Mouse (Mus musculus) brain, embryonic 14.5 days (tissue): Measurements from ENCODE around the gene Dars. TPM values are rescaled to one million over a fixed set of nuclear protein-coding genes. Genes with fewer than 3 reads are reported as not detected.
A peak's percentile ranks its signal among the peaks of the same experiment; 100 is the strongest.

Experiments
- DNase-seq: peaks from one replicate; pipeline ENCODE4 v3.0.0-alpha.2; 2011; ENCODE audit warnings: low read depth
- CTCF ChIP-seq: fragments of 200-500 bp; IDR thresholded peaks from 2 replicates; pipeline ENCODE4 v1.5.1; 2012; ENCODE audit warnings: inconsistent platforms, mild to moderate bottlenecking, moderate library complexity, borderline replicate concordance; ENCODE audit not compliant: insufficient read depth, insufficient read length; ENCODE audit errors: extremely low read depth
- POLR2A ChIP-seq: fragments of 200-500 bp; IDR thresholded peaks from 2 replicates; pipeline ENCODE4 v1.6.1; 2012; ENCODE audit warnings: mild to moderate bottlenecking, inconsistent platforms, borderline replicate concordance; ENCODE audit not compliant: poor library complexity, insufficient read depth, insufficient read length, severe bottlenecking; ENCODE audit errors: extremely low read depth
- polyA plus RNA-seq: library from polyadenylated mRNA; depleted of rRNA; stranded (reverse); fragments of >200 nt; gene quantifications from 2 replicates; pipeline ENCODE4 v1.2.3, GENCODE M21; 2012

Gene Dars
- polyA plus RNA-seq, 1 experiment, result 55.3 TPM

- no peak for DNase-seq
- TF ChIP-seq POLR2A, result no peak
- TF ChIP-seq CTCF, result no peak
These were observed 6.0 kb downstream of the Dars start for GRCm38 (mm10) chr1:128411141-128411540.

GRCm38 (mm10) chr1:128406846-128407245, 10.3 kb downstream of the Dars start:
- TF ChIP-seq CTCF (no peak), POLR2A (no peak)
- peak; percentile 35 for DNase-seq

DNA sequence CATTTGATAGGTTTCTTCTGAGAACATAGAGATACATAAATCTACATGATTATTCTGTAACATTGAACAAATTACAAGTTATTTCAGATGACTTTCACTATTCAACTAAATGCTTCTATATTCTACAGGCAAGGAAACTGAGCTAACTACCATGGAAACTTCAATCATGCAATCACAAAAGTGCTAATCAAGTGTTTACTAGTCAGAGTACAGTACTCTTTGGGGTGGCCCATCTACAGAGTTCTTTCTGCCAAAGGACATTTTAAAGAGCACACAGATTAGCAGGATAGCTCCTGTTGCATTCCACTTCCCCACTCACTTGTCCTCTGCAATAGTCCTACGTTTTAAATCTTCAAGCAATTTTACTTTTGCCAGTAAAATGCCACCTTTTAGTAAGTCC, 11.5 kb downstream of the Dars start:
- peak; percentile 85 for DNase-seq
- TF ChIP-seq CTCF, result no peak
- TF ChIP-seq POLR2A, result no peak

DNA sequence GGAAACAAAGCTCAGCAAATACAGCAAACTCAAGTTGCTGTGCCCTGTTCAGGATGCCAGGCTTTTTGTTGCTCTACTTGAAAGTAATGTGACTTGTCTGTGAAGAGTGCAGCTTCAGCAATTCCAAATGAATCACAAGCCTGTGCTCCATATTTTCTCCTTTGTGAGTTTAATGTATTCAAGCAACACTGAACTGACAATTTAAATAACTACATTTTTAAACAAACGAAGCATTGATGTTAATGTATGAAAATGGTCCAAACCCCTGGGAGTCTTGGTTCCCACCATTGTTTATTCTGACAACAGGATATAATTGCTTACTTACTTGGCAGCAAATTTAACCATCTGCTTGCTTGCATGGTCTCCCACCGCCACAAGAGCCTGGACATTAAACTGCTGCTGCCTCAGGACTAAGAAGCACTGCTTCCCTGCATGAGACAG, 12.1 kb downstream of the Dars start:
- TF ChIP-seq CTCF (no peak), POLR2A (no peak)
- DNase-seq, result peak; percentile 96

- peak; percentile 60 for DNase-seq
- TF ChIP-seq CTCF (no peak), POLR2A (no peak)
These were observed 16.2 kb downstream of the Dars start for GRCm38 (mm10) chr1:128400926-128401325.

DNA sequence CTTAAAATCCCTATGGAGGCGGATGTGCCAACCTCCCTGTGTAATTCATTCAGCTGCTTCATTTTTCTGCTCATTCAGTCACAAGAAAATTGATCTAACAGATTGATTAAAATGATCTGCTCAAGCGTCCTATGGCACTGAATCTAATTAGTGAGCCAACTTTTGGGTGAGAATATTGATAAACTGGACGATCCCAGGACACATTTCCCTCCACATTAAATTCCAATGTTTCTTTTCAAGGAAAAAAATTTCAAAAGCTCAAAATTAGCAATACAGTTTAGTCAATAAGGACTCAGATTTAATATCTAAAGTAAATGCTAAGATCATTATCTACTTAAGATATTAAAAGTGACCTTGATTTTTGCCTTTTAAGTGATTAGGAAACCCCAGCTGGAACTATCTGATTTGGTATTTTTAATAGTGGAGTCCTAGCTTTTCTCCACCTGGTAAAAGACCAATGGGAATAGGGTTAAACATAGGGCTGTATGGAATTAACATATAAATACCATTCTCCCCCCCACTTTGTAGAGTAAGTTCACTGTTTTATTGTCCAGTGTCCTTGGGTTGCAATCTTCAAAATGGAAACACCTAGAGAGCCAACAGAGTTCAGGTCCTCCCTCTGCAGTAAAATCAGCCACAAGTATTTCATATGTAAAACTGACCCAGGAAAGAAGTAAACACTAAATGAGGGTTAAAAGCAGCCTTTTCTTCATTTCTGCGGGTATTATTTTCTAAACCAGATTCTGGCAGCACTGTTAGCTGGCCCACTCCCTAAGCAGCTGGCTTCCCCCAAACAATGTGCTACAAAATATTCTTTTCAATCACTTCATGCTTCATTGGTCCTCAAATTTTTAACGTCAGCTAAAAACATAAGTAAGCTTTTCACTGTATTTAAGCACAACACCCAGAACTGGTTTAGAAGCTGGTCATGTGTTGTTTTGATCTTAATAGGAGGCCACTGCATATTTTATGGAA, 16.9 kb downstream of the Dars start:
- DNase-seq, result peak; percentile 74
- TF ChIP-seq CTCF (no peak), POLR2A (no peak)

- peak; percentile 17 for DNase-seq
- TF ChIP-seq POLR2A (no peak), CTCF (no peak)
These were observed 18.3 kb downstream of the Dars start for GRCm38 (mm10) chr1:128398738-128399445.

DNA sequence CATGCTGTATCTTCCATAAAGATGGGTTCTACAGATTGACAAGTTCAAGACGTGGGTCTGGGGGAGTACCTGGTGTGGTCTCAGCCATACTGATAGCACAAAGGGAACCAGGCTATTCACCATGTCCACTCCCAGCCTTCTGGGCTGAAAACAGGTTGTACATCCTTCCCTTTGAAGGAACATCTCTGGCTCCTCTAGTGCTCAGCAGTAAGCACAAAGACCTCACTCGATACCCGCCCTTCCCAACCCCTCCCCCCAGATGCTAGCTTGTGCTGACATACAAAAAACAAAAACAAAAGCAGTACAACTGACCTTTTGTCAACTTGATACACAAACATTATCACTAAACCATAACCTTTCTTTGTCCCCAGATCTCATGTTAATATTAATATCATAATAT, 22.5 kb downstream of the Dars start:
- TF ChIP-seq POLR2A (no peak), CTCF (no peak)
- DNase-seq, result no peak

DNA sequence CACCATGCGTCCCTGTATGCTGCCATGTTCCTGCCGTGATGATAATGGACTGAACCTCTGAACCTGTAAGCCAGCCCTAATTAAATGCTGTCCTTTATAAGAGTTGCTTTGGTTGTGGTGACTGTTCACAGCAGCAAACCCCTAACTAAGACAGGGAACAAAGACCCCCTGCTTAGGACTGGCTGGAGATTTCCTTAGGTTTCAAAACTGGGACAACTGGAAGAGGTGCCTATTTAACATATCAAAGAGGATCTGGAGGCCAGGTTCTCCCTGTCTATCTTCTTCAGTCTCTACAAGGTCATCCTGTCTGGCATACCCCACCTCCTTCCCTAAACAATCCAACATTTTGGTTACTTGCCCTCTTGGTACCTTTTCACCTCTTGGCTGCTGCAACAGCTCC, 24.8 kb downstream of the Dars start:
- no peak for DNase-seq
- TF ChIP-seq POLR2A (no peak), CTCF (no peak)

GRCm38 (mm10) chr1:128386487-128386886, 30.7 kb downstream of the Dars start:
- no peak for DNase-seq
- no peak for TF ChIP-seq POLR2A
- no peak for TF ChIP-seq CTCF

GRCm38 (mm10) chr1:128376841-128377240, 40.3 kb downstream of the Dars start:
- DNase-seq, result peak; percentile 67
- no peak for TF ChIP-seq CTCF
- no peak for TF ChIP-seq POLR2A

DNA sequence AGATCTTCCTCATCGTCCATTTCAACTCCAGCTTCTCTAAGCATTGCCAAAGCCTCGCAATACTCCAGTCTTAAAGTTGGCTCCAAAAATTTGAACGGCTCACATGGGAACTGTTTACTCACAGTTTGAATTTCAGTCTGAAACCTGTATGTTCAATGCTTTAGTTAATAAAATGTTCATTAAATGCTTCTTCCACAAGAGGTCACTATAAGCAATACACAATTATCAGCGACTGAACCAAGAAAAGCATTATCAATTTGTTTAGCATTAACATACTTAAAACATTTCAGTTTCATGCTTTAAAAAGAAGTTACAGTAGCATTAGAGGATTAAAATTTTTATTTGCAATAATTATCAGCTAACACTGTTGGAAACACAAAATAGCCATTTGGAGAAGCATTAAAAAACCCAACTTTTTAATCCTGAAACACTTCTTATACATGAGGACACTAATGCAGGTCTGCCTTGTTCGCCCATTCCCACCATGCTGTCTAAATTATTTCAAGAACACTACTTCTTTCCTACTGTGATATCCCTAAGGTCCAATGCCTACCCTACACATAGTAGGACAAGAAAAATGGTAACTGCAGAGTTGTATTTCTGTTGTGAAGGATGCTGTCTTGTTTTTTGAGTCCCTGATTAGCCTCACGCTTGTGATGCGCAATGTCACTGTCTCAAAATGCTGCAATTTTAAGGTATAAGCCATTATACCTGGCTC, 44.9 kb downstream of the Dars start:
- DNase-seq, result peak; percentile 68
- TF ChIP-seq CTCF (peak; percentile 22; the same call in 1 of the 2 replicates), POLR2A (no peak)
